Mouse (Mus musculus) midbrain, embryonic 14.5 days (tissue): Measurements from ENCODE around the gene Gcnt4. TPM values are rescaled to one million over a fixed set of nuclear protein-coding genes. Genes with fewer than 3 reads are reported as not detected.

Source experiments
- ATAC-seq: fragments of 200-750 bp; cut with Nextera tagmentation; 2 replicates; pipeline ENCODE4 v1.8.0; 2017; ENCODE audit warnings: moderate number of reproducible peaks, moderate library complexity; ENCODE audit not compliant: low FRiP score, low TSS enrichment
- DNase-seq: peaks from one replicate; pipeline ENCODE4 v3.0.0-alpha.2; 2015
- H3K27ac ChIP-seq: fragments of 300-500 bp; sonication (generic); replicated peaks from 2 replicates; pipeline ENCODE4 v1.5.1; 2014; ENCODE audit warnings: mild to moderate bottlenecking, low read depth, low read length, moderate library complexity
- H3K27me3 ChIP-seq: fragments of 300-500 bp; sonication (generic); 2 replicates; pipeline ENCODE4 v1.6.1; 2014; ENCODE audit warnings: low read length, control low read depth, mixed read lengths; ENCODE audit not compliant: control insufficient read depth, insufficient read depth
- H3K36me3 ChIP-seq: fragments of 300-500 bp; sonication (generic); 2 replicates; pipeline ENCODE4 v1.6.1; 2014; ENCODE audit warnings: low read length, control low read depth; ENCODE audit not compliant: control insufficient read depth, insufficient read depth
- H3K4me1 ChIP-seq: fragments of 300-500 bp; sonication (generic); 2 replicates; pipeline ENCODE4 v1.6.1; 2014; ENCODE audit warnings: mild to moderate bottlenecking, antibody characterized with exemption, low read length, control low read depth; ENCODE audit not compliant: control insufficient read depth, insufficient read depth
- H3K4me2 ChIP-seq: fragments of 300-500 bp; sonication (generic); 2 replicates; pipeline ENCODE4 v1.6.1; 2014; ENCODE audit warnings: mild to moderate bottlenecking, low read length, moderate library complexity
- H3K4me3 ChIP-seq: fragments of 300-500 bp; sonication (generic); replicated peaks from 2 replicates; pipeline ENCODE4 v1.5.1; 2014; ENCODE audit warnings: low read depth, low read length
- H3K9ac ChIP-seq: fragments of 300-500 bp; sonication (generic); replicated peaks from 2 replicates; pipeline ENCODE4 v1.6.1; 2014; ENCODE audit warnings: mild to moderate bottlenecking, low read length, moderate library complexity
- H3K9me3 ChIP-seq: fragments of 300-500 bp; sonication (generic); 2 replicates; pipeline ENCODE4 v1.6.1; 2016; ENCODE audit warnings: low read length, control low read depth, mixed read lengths; ENCODE audit not compliant: control insufficient read depth
- WGBS: fragments of 180-500 bp; shearing (Covaris S2); extraction: QIAGEN DNeasy Blood & Tissue Kit; methylation state at CpG from one replicate; pipeline ENCODE4 v1.1.7; 2014; 5-methylcytosine and 5-hydroxymethylcytosine counted together
- polyA plus RNA-seq: library from polyadenylated mRNA; unstranded; fragments of >200 nt; fragmentation: Nextera tagmentation; extraction: Ambion mirVana; gene quantifications from 2 replicates; pipeline ENCODE4 v1.2.1, GENCODE M21; 2014

The Gcnt4 gene
- polyA plus RNA-seq, 1 experiment from 2014 or later = 0.14 TPM

- WGBS = 94% methylated on average over 5 of the region's 5 CpGs
- H3K27me3 ChIP-seq = no peaks in the 10 kb centered on the region
- ATAC-seq = no peak
Measured at GRCm38 (mm10) chr13:96962801-96963200, 38.3 kb downstream of the Gcnt4 start.

GRCm38 (mm10) chr13:96964981-96965380 is 40.5 kb downstream of the Gcnt4 start:
- WGBS = 92% methylated on average over 7 of the region's 7 CpGs
- no peaks in the 10 kb centered on the region for H3K9me3 ChIP-seq
- no peak overlapping the region for H3K27ac ChIP-seq
- H3K36me3 ChIP-seq = no peaks in the 10 kb centered on the region
- H3K4me1 ChIP-seq = no peaks in the 10 kb centered on the region
- DNase-seq = no peak
- H3K27me3 ChIP-seq = no peaks in the 10 kb centered on the region
- H3K4me2 ChIP-seq = no peak overlapping the region
- no peak overlapping the region for H3K9ac ChIP-seq
- H3K4me3 ChIP-seq = no peak overlapping the region
- ATAC-seq = no peak

More at GRCm38 (mm10) chr13:96962801-96963200, 38.3 kb downstream of the Gcnt4 start:
- no peak overlapping the region for H3K4me2 ChIP-seq
- H3K27ac ChIP-seq = no peak overlapping the region
- no peaks in the 10 kb centered on the region for H3K36me3 ChIP-seq
- H3K9me3 ChIP-seq = no peaks in the 10 kb centered on the region
- DNase-seq = no peak
- no peaks in the 10 kb centered on the region for H3K4me1 ChIP-seq
- no peak overlapping the region for H3K9ac ChIP-seq
- H3K4me3 ChIP-seq = no peak overlapping the region

- Histone ChIP-seq H3K9ac (no peak overlapping the region), H3K4me1 (no peaks in the 10 kb centered on the region), H3K27ac (no peak overlapping the region; the same call in 1 of the 2 replicates), H3K4me2 (no peak overlapping the region), H3K36me3 (no peaks in the 10 kb centered on the region), H3K4me3 (no peak overlapping the region), H3K27me3 (no peaks in the 10 kb centered on the region), H3K9me3 (no peaks in the 10 kb centered on the region)
- ATAC-seq (no peak), DNase-seq (no peak)
- 79% methylated on average over 15 of the region's 15 CpGs for WGBS
Measured at GRCm38 (mm10) chr13:96966210-96967089, 42.0 kb downstream of the Gcnt4 start.

DNA sequence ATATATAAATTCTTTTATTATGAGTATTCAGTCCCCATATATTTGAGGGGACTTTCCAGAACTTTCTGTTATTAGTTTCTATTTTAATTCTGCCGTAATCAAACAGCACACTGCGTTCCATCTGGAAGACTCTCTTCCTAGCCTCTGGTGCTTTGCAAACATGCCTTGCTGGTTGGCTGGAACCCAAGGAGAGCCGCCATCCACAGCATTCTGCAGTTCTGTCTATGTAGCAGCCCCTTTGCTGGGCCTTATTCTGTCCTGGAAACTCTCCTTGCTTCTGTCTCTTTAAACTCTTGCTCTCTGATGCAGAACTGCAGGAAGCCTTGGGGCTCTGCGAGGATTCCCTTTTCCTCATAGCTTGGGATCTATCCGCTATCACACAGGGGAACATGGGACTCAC is 42.6 kb downstream of the Gcnt4 start:
- Histone ChIP-seq H3K9me3 (no peaks in the 10 kb centered on the region), H3K4me1 (no peaks in the 10 kb centered on the region), H3K27me3 (no peaks in the 10 kb centered on the region), H3K27ac (no peak overlapping the region), H3K4me2 (no peak overlapping the region), H3K36me3 (no peaks in the 10 kb centered on the region), H3K9ac (no peak overlapping the region), H3K4me3 (no peak overlapping the region)
- WGBS = 86% methylated on average over 5 of the region's 5 CpGs
- no peak for ATAC-seq
- no peak for DNase-seq

DNA sequence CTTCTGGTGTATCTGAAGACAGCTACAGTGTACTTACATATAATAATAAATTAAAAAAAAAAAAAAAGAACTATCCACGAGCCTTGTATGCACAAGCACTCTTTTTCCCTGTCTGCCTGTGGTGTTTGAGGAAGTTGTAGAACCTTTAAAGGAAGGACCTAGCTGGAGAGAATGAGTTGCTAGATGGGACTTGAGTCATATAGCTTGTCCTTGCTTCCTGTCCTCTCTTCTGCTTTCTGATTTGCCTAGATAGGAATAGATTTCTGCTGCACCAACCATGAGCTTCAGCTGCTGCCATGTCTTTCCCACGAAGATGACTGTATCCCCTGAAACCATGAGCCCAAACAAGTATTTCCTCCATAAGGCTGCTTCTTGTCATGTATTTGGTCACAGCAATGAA is 43.3 kb downstream of the Gcnt4 start:
- Histone ChIP-seq H3K36me3 (no peaks in the 10 kb centered on the region), H3K4me3 (no peak overlapping the region), H3K9ac (no peak overlapping the region), H3K9me3 (no peaks in the 10 kb centered on the region), H3K27ac (no peak overlapping the region), H3K27me3 (no peaks in the 10 kb centered on the region), H3K4me1 (no peaks in the 10 kb centered on the region), H3K4me2 (no peak overlapping the region)
- 92% methylated on average over 2 of the region's 2 CpGs for WGBS
- ATAC-seq = no peak
- no peak for DNase-seq

DNA sequence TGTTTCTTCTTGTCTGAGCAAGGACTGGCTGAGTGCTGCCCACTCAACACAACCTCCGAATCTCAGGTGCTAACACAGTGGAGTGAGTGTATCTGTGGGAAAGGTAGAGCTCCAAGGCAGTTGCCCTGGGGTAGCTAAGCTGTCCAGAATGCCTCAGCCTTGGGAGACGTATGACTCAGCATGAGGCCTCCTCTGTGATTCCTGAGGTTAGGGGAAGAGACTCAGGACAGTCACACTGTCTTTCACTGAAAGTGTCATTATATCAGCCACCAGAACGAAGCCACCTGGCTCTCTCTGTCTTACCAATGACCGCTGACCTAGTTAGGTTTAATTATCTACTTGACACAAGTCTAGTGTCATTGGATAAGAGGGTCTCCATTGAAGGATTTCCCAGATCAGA is 46.6 kb downstream of the Gcnt4 start:
- no peaks in the 10 kb centered on the region for H3K4me1 ChIP-seq
- no peaks in the 10 kb centered on the region for H3K9me3 ChIP-seq
- H3K27me3 ChIP-seq = no peaks in the 10 kb centered on the region
- ATAC-seq = no peak
- no peak overlapping the region for H3K4me3 ChIP-seq
- H3K9ac ChIP-seq = no peak overlapping the region
- H3K4me2 ChIP-seq = no peak overlapping the region
- 82% methylated on average over 4 of the region's 4 CpGs for WGBS
- H3K27ac ChIP-seq = 0 out of 2 replicates have a peak overlapping the region, but pooled peaks have one; percentile 32
- no peak for DNase-seq
- no peaks in the 10 kb centered on the region for H3K36me3 ChIP-seq

DNA sequence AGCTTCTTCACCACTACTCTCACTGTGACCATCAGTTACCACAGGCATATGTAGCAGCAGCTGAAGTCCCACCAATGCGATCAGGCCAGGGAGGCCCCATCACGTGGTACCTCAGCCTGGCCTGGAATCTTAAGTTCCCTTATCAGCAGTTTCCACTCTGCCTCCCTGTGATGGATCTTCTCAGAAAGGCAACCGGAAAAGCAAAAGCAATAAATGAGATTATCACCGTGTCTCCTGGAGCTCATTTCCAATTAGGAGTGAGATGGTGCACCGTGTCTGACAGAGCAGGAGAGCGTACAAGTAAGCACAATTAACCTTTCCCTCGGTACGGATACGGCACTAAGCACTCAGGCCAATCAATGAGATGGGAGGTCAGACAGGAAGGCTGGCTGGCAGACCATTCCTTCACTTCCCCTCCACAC is 47.4 kb downstream of the Gcnt4 start:
- Histone ChIP-seq H3K36me3 (no peaks in the 10 kb centered on the region), H3K9me3 (no peaks in the 10 kb centered on the region), H3K4me3 (no peak overlapping the region), H3K27me3 (no peaks in the 10 kb centered on the region), H3K27ac (peak overlapping the region; percentile 45), H3K9ac (no peak overlapping the region), H3K4me2 (no peak overlapping the region), H3K4me1 (no peaks in the 10 kb centered on the region)
- 67% methylated on average over 9 of the region's 9 CpGs for WGBS
- peak; percentile 58 for DNase-seq
- ATAC-seq = peak; percentile 34; the same call in 1 of the 2 replicates

DNA sequence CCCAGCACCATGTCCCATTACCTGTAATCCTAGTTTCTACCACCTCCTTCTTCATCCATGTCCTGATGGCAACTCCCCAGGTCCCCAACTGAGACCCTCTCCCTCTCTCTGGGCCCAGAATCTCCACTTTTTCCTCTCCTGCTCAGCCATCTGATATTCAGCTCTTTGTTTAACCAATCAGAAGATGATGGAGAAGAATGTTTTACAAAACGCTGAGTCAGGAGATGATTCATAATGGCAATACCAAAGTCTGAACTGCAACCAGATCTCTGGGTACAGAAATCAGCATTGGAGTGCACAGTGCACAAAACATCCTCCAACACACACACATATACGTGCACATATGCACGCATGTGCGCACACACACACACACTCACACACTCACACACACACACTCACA is 48.8 kb downstream of the Gcnt4 start:
- Histone ChIP-seq H3K27me3 (no peaks in the 10 kb centered on the region), H3K36me3 (no peaks in the 10 kb centered on the region), H3K9ac (no peak overlapping the region), H3K4me1 (no peaks in the 10 kb centered on the region), H3K4me2 (no peak overlapping the region), H3K4me3 (no peak overlapping the region), H3K27ac (no peak overlapping the region), H3K9me3 (no peaks in the 10 kb centered on the region)
- no peak for DNase-seq
- ATAC-seq = no peak
- 96% methylated on average over 4 of the region's 4 CpGs for WGBS

- WGBS = 92% methylated on average over 6 of the region's 6 CpGs
Measured at GRCm38 (mm10) chr13:96976986-96977595, 52.6 kb downstream of the Gcnt4 start.

More at GRCm38 (mm10) chr13:96976986-96977595, 52.6 kb downstream of the Gcnt4 start:
- H3K4me1 ChIP-seq = no peaks in the 10 kb centered on the region
- H3K9me3 ChIP-seq = no peaks in the 10 kb centered on the region
- no peak overlapping the region for H3K4me2 ChIP-seq
- H3K9ac ChIP-seq = no peak overlapping the region
- H3K36me3 ChIP-seq = no peaks in the 10 kb centered on the region
- H3K27ac ChIP-seq = no peak overlapping the region
- DNase-seq = no peak
- ATAC-seq = no peak
- H3K27me3 ChIP-seq = no peaks in the 10 kb centered on the region
- H3K4me3 ChIP-seq = no peak overlapping the region
